Mouse (Mus musculus) adrenal gland, adult 18-20 months (tissue): ENCODE measurements around the gene Olfr1312. TPM values are rescaled to one million over a fixed set of nuclear protein-coding genes. Genes with fewer than 3 reads are reported as not detected.
"Not testable (repeated sequence)": the region's sequence is repeated elsewhere in the genome, so short reads cannot be mapped to it uniquely, and the experiment has no call there.

ENCODE experiments used
- DNase-seq, 2 experiments: peaks; one replicate each; pipeline ENCODE4 v3.0.0; 2021 to 2022; ENCODE audit warnings: low spot score in 2 of 2
- long read RNA-seq, 2 experiments: library from polyadenylated mRNA; stranded (forward); transcript quantifications; one replicate each; pipeline ENCODE4 v2.0.0; 2021
- total RNA-seq, 2 experiments: library from RNA; stranded (reverse); gene quantifications; 1 replicate in 1 of 2; 2 replicates in 1 of 2; pipeline ENCODE4 v1.2.3; 2021

Olfr1312 gene
- not detected for total RNA-seq
- long read RNA-seq, experiment 1: 0 reads
- long read RNA-seq, experiment 2: 0 reads

DNA sequence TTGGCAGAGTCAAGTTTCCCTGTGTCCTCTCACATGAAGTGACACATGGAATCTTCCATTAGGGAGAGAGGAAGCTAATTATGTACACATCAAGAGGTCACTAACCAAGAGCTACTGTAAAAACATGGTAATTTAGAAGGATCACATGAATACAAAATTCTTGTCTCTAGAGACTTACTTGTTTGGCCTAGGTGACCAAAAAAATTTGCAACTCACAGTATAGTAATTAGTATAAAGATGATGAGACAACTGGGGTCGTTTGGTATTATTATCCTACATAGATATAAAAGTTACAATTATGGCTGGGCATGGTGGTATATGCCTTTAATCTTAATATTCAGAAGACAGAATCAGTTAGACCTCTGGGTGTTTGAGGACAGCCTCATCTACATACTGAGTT, at the start of gene Olfr1312:
TSS of gene Olfr1312 (minus strand) at position 101 of the 400 bp plus-strand sequence.
- DNase-seq: no peak

DNA sequence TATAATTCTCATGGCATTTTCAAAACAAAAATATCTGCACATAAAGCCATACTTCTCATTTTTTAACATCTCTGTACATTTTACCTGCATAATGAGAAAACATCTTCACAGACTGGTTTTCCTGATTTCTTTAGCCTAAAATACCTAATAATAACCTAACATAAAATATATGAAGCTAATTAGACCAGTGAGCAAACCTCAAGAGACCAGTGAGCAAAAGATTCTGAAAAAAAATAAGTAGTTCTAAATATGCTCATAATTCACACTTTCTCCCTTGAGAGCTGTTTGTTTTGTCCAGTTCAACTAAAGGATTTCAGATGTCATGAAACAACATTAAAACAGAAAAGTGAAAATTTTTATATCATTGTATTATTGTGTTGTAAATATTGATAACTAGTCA, 46.6 kb upstream of the Olfr1312 start, which contains the start of gene Olfr1314:
TSS of gene Olfr1314 (minus strand) at position 101 of the 400 bp plus-strand sequence.
- no peak for DNase-seq

DNA sequence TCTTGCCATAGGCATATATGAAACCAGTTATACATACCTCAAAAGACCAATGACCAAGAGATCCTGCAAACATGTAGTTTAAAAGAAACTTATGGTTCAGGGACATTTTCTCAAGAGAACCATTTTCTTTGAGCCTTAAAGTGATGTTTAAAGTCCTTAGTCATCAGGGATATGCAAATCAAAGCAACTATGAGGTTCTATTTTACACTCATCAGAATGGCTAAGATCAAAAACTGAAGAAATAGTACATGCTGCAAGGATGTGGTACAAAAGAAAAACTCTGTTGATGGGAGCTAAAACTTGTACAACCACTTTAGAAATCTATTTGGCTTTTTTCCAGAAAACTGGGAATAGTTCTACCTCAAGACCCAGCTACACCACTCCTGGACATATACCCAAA, 27.7 kb upstream of the Olfr1312 start, which contains the start of gene Olfr1313:
TSS of gene Olfr1313 (minus strand) at position 101 of the 400 bp plus-strand sequence.
- no peak for DNase-seq

GRCm38 (mm10) chr2:112026971-112027370, 23.1 kb downstream of the Olfr1312 start:
- DNase-seq: not testable (repeated sequence)

- no peak for DNase-seq
Measured at GRCm38 (mm10) chr2:112024312-112024711, 25.7 kb downstream of the Olfr1312 start, which contains the start of gene Olfr1311. Gene Olfr1311, minus strand, starts transcription at chr2:112024412.

DNA sequence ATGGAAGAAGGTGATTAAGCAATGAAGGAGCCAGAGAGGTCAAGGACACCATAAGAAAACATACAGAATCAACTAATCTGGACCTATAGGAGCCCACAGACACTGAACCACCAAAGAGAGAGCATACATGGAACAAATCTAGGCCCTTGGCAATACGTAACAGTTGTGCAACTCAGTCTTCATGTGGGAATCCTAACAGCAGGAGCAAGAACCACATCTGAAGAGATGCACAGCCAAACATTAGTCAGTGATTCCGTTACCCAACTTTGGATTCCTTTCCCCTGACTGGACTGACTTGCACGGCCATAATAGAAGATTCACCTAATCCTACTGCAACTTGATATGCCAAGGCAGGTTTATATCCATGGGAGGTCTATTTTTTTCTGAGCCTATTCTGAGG, 35.1 kb downstream of the Olfr1312 start:
- DNase-seq: no peak

- DNase-seq: no peak
Measured at GRCm38 (mm10) chr2:112012608-112013007, 37.4 kb downstream of the Olfr1312 start, which contains the start of gene Olfr1310. Gene Olfr1310, minus strand, starts transcription at chr2:112012708.

DNA sequence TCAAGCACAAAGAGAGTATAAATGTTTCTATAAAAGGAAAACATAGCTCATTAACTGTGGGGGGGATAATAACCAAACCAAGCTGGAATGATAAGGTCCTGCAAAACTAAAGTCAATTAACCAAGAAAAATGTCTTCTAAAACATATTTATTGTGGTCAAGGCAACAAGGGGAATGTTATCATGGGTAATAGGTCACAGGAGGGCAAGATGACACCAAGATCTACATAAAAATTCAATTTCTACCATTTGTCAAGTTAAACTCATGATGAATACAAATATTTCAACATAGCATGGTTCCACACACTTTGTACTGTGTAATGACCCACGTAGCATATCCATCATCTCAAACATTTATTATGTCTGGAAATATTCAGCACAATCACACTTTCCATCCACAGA, 59.9 kb downstream of the Olfr1312 start, which contains the start of gene Olfr1309:
TSS of gene Olfr1309 (minus strand) at position 101 of the 400 bp plus-strand sequence.
- no peak for DNase-seq

Other genes starting within 250 kb of the Olfr1312 start
- not detected for gene Olfr1303, start 229.9 kb downstream of the Olfr1312 start, total RNA-seq
- not detected for gene Olfr1305, start 173.1 kb downstream of the Olfr1312 start, total RNA-seq
- not detected for gene Olfr1306, start 134.0 kb downstream of the Olfr1312 start, total RNA-seq
- not detected for gene Olfr1307, start 100.8 kb downstream of the Olfr1312 start, total RNA-seq
- not detected for gene Olfr1308, start 85.3 kb downstream of the Olfr1312 start, total RNA-seq
- gene Olfr1309, start 60.0 kb downstream of the Olfr1312 start, total RNA-seq: not detected
- gene Olfr1310, start 37.5 kb downstream of the Olfr1312 start, total RNA-seq: not detected
- gene Olfr1311, start 25.8 kb downstream of the Olfr1312 start, total RNA-seq: not detected
- gene Olfr1313, start 27.6 kb upstream of the Olfr1312 start, total RNA-seq: not detected
- not detected for gene Olfr1314, start 46.5 kb upstream of the Olfr1312 start, total RNA-seq
- not detected for gene Olfr1315-ps1, start 65.2 kb upstream of the Olfr1312 start, total RNA-seq
- gene Olfr1316, start 84.7 kb upstream of the Olfr1312 start, total RNA-seq: not detected
- gene Olfr1317, start 90.1 kb upstream of the Olfr1312 start, total RNA-seq: not detected
- not detected for gene Olfr1318, start 104.0 kb upstream of the Olfr1312 start, total RNA-seq
- gene Lpcat4, start 189.2 kb upstream of the Olfr1312 start, total RNA-seq: 1 to 10 TPM; 5.2 to 5.9 TPM
- not detected for gene Nutm1, start 209.1 kb upstream of the Olfr1312 start, total RNA-seq
- gene Nop10, start 211.7 kb upstream of the Olfr1312 start, total RNA-seq: 100 to 1,000 TPM; 109 to 149 TPM
- 10 to 100 TPM; 26.9 to 32.5 TPM for gene Slc12a6, start 215.6 kb upstream of the Olfr1312 start, total RNA-seq
- gene Gm21985, start 216.1 kb upstream of the Olfr1312 start, total RNA-seq: under 1 TPM in 1 of 2 experiments, not detected in 1; 0.38 TPM